19 mouse cellular contexts compared by ENCODE assay signal in genomic region chr13:107577272-107577671, GRCm38 (mm10).
DNase-seq lines count a peak whose midpoint lies in the region; ATAC-seq and TF ChIP-seq lines count a peak whose summit lies in the region.
"Had no signal": no experiment of that assay in that cellular context is flagged by ENCODE, and none has a peak within 500 bp of the region (broad histone marks: within the 10 kb centered on the region; RNA-seq: fewer than 3 reads in every experiment).

No protein-coding gene starts in this region.

- no peak for DNase-seq in lung, embryonic 14.5 days
- no peak for DNase-seq in lung, postnatal 4 days
- peak; percentile 66 for DNase-seq in liver, embryonic 13.5 days
- no peak for DNase-seq in gastrocnemius, postnatal 36 days
- DNase-seq in cerebellum, postnatal 25 days = no peak
- DNase-seq: B cell, adult 2 months; cerebellum, adult 11 months; cerebellum, postnatal 36 days; gastrocnemius, postnatal 10 days; kidney, adult 8-10 months; kidney, postnatal 4 days; midbrain, embryonic 14.5 days; thymus, adult 2 months had no signal

- no peak overlapping the region for H3K4me2 ChIP-seq in lung, embryonic 14.5 days
- peak overlapping the region; percentile 56 for H3K4me2 ChIP-seq in liver, embryonic 13.5 days
- H3K4me2 ChIP-seq: heart, embryonic 15.5 days; hindbrain, embryonic 12.5 days; limb, embryonic 15.5 days had no signal

- H3K36me3 ChIP-seq in lung, embryonic 14.5 days (ENCODE audit: insufficient read depth) = no peaks in the 10 kb centered on the region
- H3K36me3 ChIP-seq in liver, embryonic 13.5 days = no peaks in the 10 kb centered on the region
- H3K36me3 ChIP-seq: heart, embryonic 15.5 days; hindbrain, embryonic 12.5 days; limb, embryonic 15.5 days had no signal

- no peak overlapping the region for H3K9ac ChIP-seq in lung, embryonic 14.5 days
- H3K9ac ChIP-seq in liver, embryonic 13.5 days = peak overlapping the region; percentile 36; the same call in 1 of the 2 replicates
- H3K9ac ChIP-seq: heart, embryonic 15.5 days; hindbrain, embryonic 12.5 days; limb, embryonic 15.5 days had no signal

- ATAC-seq in lung, embryonic 14.5 days (ENCODE audit: insufficient read depth) = peak; percentile 44; the same call in 1 of the 2 replicates
- peak; percentile 43; the same call in 1 of the 2 replicates for ATAC-seq in erythroblast, adult 5-6 weeks (replicated peaks; ENCODE audit: low FRiP score, poor library complexity, severe bottlenecking)
- ATAC-seq in liver, embryonic 13.5 days (ENCODE audit: low read depth) = peak; percentile 95
- ATAC-seq in megakaryocyte-erythroid progenitor cell, adult 5-6 weeks (replicated peaks; ENCODE audit: low FRiP score, low TSS enrichment, poor library complexity, severe bottlenecking) = peak; percentile 95
- ATAC-seq: inflammation-experienced regulatory T-cells, adult 6 months had no signal

- no peak for TF ChIP-seq CTCF in lung, embryonic 14.5 days (IDR thresholded peaks at IDR 0.05; ENCODE audit: low read depth)

- intact Hi-C loops in gastrocnemius, postnatal 36 days (cut with DNase I) = no loop called here

- no peak overlapping the region for H3K27ac ChIP-seq in lung, embryonic 14.5 days (ENCODE audit: low read depth)
- peak overlapping the region; percentile 86 for H3K27ac ChIP-seq in liver, embryonic 13.5 days
- H3K27ac ChIP-seq: heart, embryonic 15.5 days; hindbrain, embryonic 12.5 days; limb, embryonic 15.5 days had no signal

- H3K9me3 ChIP-seq in lung, embryonic 14.5 days (ENCODE audit: low read depth, low read length) = no peaks in the 10 kb centered on the region
- H3K9me3 ChIP-seq in liver, embryonic 13.5 days (replicated peaks) = no peaks in the 10 kb centered on the region
- H3K9me3 ChIP-seq: heart, embryonic 15.5 days; hindbrain, embryonic 12.5 days; limb, embryonic 15.5 days had no signal

- H3K4me1 ChIP-seq in lung, embryonic 14.5 days (ENCODE audit: insufficient read depth) = no peaks in the 10 kb centered on the region
- peaks cover 45% of the 10 kb centered on the region for H3K4me1 ChIP-seq in liver, embryonic 13.5 days (replicated peaks)
- H3K4me1 ChIP-seq: limb, embryonic 15.5 days had no signal

- no peaks in the 10 kb centered on the region for H3K27me3 ChIP-seq in lung, embryonic 14.5 days (ENCODE audit: insufficient read depth, low read length)
- no peaks in the 10 kb centered on the region for H3K27me3 ChIP-seq in liver, embryonic 13.5 days
- H3K27me3 ChIP-seq: limb, embryonic 15.5 days had no signal

- H3K4me3 ChIP-seq in lung, embryonic 14.5 days (ENCODE audit: low read depth, low read length) = no peak overlapping the region
- H3K4me3 ChIP-seq in liver, embryonic 13.5 days (replicated peaks) = peak overlapping the region; percentile 28; the same call in 1 of the 2 replicates
- H3K4me3 ChIP-seq: heart, embryonic 15.5 days; hindbrain, embryonic 12.5 days; limb, embryonic 15.5 days had no signal

- WGBS in lung, embryonic 14.5 days = 46% methylated on average over 4 of the region's 4 CpGs
- 17% methylated on average over 4 of the region's 4 CpGs for WGBS in liver, embryonic 13.5 days (ENCODE audit: insufficient replicate concordance)

Comparison
In these comparisons a context has a peak if more than half of its experiments do, and no peak if none do; other contexts are left out.
1. ATAC-seq: peak in every context shown above with its lines; median percentile 95 in liver, embryonic 13.5 days; 95 in megakaryocyte-erythroid progenitor cell, adult 5-6 weeks; 44 in lung, embryonic 14.5 days; 43 in erythroblast, adult 5-6 weeks.